Mouse (Mus musculus) layer of hippocampus, postnatal 10 days (tissue): ENCODE measurements at regions not wholly inside any gene's neighbourhood (a gene's known extent, or its start where the extent isn't known, plus 50 kb on each side); places are given as distances from the start of the nearest gene placed in this dataset.

Experiments
- DNase-seq, 2 experiments: peaks; one replicate each; pipeline ENCODE4 v3.0.0; 2021; ENCODE audit warnings: low spot score in 2 of 2

- peak; percentile 73 to 79 for DNase-seq
Measured at GRCm38 (mm10) chr5:43422815-43423687, 92.3 kb upstream of the C1qtnf7 start.

GRCm38 (mm10) chr5:43424551-43425257 is 90.6 kb upstream of the C1qtnf7 start:
- DNase-seq: no peak

GRCm38 (mm10) chr5:43433337-43433736 is 82.0 kb upstream of the C1qtnf7 start:
- no peak for DNase-seq

- DNase-seq: no peak
Measured at GRCm38 (mm10) chr5:43439191-43439590, 76.1 kb upstream of the C1qtnf7 start.

GRCm38 (mm10) chr5:43441306-43441705 is 74.0 kb upstream of the C1qtnf7 start:
- no peak for DNase-seq

- DNase-seq: no peak
Measured at GRCm38 (mm10) chr5:43444582-43445214, 70.6 kb upstream of the C1qtnf7 start.

- no peak for DNase-seq
Measured at GRCm38 (mm10) chr5:43445620-43446019, 69.7 kb upstream of the C1qtnf7 start.

- DNase-seq: no peak
Measured at GRCm38 (mm10) chr5:43446295-43446694, 69.0 kb upstream of the C1qtnf7 start.

GRCm38 (mm10) chr5:43456018-43456417 is 59.3 kb upstream of the C1qtnf7 start:
- no peak for DNase-seq

GRCm38 (mm10) chr5:43457725-43458124 is 57.6 kb upstream of the C1qtnf7 start:
- DNase-seq: no peak

GRCm38 (mm10) chr5:43461987-43462715 is 53.2 kb upstream of the C1qtnf7 start:
- no peak for DNase-seq
